Mouse (Mus musculus) induced T-regulatory cell, adult 2 months (primary cell): ENCODE data around the gene Tmem184a.

Experiments
- DNase-seq: peaks from one replicate; pipeline ENCODE4 v3.0.0-alpha.2; 2012; ENCODE audit warnings: low read depth

Tmem184a gene

DNA sequence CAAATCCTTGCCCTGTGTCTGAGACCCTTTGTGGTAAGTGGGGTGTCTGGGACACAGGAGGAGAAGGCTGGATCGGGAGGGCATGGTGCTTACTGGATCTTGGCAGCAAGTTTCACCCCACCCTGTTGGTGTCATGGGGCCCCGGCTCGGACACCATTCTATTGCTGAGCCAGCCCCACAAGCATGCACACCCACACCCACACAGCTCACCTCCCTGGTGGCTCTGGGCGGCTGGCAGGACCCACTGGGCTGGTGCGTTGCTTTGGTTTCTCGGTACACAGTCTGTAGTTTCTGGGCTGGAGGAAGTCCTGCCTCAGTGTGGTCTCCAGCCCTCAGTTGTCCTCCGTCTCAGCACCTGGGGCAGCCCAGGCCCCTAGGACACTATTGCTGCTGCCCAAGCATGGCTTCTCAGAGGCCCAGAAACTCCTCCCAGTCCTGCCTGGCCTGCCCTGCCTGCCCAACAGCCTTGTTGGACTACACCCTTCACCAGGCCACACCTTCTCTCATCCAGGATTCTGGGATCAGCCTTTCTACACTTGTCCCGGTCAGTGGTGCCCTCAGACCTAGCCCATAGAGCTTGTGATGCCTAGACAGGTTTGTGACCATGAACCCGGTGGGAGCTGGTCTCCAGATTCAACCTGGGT lies at the start of gene Tmem184a:
Tmem184a (minus strand) TSS at position 380 of the 644 bp plus-strand sequence.
- no peak for DNase-seq

DNA sequence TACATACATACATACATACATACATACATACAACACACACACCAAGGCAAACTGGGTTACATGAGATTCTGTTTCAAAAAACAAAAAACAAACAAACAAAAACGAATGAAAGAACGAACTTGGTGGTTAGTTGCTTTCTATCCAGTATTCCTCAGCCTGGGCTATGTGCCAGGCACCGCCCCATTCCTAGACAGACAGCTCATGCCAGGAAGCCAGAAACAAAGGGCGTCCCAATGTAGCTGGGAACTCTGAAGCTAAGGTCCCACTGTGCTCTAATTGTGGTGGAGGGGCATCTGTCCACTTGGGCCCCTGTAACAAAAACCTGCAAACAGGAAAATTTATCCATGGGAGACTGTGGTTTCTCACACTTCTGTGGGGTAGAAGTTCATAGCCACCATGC lies 43.0 kb upstream of the Tmem184a start:
- no peak for DNase-seq

DNA sequence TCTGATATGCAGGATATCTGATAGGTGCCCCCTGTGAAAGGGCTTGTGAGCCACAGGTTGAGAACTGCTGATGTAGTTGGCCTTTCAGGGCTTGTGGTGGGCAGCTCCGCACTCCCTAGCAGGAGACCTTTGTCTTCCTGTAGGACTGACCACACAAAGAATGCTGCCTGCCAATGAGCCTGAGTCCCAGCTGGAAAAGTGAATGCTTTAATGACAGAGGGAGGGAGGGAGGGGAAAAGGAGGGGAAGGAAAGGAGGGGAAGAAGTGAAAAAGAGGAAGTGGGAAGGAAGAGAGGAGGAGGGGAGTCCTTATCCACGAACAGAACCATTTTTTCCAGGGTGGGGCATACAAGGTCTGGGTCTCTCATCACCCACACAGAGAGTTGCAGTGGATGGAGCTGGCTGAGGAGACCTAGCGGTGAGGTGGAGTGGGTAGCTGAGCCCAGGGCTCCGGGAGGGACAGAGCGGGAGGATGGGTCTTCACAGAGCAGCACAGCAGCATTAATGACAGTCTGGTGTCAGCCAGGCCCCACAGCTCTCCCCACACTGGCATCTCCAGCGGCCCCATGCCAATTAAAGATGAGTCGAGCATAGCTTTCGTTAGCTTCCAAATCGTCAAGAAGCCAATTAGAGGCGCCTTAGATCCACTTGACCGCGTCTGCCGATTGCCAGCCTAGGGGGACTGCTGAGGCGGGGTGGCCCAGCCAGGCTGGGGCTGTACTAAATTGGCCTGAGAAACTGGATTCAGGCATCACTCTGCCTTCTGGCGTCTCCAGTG lies 40.8 kb upstream of the Tmem184a start:
- DNase-seq = no peak

DNA sequence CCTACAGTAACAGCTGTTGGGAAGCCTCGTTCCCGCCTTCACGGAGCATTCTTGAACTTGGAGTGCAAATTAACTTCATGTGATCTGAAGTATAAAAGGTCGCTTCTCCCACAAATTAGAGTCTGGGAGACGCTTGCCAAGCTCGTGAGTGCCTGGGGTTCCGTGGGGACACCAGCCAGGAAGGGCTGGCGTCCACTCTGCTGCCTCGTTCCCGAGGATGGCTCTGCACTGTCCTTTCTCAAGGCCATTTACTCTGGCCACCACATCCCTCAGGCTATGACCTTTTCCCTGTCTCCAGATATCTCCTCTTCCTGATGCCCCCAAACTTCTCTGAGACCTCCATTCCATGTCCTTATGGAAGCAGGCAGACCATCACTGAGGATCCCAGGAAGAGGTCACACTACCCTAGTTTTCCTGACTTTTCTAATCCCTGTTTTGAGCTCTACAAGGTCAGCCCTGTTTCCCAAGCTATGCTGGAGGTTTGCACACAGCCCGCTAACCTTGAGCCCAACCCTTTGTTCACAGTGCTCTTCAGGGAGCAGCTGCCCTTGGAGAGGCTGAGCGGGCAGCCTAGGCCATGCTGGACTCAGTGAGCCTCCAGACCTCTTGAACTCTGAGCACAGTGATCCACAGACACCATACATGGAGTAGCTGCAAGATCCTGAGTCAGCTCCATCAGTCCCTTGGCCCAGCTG lies 30.1 kb upstream of the Tmem184a start:
- no peak for DNase-seq

DNA sequence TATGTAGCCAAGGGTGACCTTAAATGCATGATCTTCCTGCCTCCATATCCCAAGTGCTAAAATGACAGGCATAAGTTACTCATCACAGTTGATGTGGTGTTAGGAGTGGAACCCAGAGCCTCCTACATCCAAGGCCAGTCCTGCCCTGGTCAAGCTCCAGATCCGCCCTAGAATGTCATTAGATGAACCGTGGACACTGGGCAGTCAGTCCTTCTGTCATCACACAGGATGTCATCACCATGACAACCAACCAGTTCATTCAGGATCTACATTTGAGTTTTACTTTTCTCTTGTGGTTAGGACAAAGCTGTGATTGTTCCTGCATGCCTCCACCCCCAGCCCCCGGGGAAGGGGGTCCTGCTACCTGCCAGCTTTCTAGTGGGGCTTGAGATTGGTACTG lies 19.4 kb upstream of the Tmem184a start:
- DNase-seq = peak; percentile 23

DNA sequence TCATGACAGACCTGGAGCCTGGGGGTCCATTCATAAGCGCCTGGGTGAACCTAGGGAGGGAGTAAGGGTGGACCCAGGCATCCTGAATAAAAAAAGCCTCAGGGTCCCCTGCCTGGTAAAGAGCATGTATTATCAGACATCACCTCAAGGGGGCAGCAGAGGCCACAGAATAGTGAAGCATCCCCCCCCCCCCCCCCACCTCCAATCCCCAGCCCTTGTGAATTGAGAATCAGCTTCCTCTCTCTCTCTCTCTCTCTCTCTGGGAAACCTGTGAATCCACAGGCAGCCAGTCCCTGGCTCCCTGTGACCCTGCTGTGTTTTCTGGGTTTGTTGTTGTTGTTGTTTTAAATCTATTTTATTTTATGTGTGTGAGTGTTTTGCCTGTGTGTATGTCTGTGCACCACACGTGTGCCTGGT lies 18.8 kb upstream of the Tmem184a start:
- DNase-seq = peak; percentile 83

DNA sequence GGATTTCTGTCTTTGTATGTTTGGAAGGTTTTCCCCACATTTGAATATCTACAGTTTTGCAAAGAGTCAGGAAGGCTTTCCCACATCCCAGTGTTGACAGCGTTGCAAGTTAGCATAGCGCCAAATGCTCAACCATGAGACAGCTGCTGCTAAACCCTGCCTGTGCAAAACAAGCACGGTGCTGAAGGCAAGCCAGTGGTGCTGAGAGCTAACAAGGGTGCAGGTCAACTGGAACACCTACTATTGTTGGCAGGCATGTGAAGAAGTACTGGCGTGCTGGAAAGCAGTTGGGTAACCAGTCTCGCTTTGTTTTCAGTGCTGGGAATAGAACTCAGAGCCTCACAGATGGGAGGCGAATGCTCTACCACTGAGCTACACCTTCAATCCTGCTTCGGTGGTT lies 16.0 kb upstream of the Tmem184a start:
- DNase-seq = no peak

DNA sequence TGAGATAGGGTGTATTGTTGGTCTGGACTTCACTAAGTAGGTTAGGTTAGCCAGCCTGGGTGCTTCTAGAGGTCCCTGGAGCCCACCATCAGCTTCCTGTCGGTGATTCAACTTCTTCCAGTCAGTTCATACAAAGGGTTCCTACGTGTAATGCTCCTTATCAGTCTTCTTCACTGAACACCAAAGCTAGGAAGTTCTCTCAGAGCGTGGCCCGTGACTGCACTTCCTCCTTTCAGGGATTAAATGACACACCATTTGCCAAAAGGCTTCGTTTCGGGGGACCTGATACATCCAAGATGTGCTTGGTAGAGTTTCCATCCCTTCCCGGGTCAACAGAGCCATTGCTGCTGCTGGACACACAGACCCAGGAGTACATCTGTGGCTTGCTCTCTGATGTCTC lies 12.4 kb upstream of the Tmem184a start:
- no peak for DNase-seq

DNA sequence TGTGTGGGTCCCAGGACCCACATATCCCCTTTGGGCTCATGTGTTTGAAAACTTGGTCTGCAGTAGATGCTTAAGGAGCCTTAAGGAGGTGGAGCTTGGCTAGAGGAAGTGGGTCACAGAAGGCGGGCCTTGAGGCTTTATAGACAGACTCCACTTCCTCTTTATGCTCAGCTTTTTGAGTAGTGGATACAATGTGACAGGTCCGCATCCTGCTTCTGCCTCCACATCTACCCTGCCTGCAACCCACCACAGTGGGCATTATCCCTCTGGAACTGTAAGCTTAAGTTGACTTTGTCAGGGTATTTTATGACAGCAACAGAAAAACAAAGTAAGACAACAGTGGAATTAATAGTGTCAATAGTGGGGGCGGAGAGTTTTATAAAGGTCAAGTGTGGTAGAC lies 11.0 kb upstream of the Tmem184a start:
- peak; percentile 75 for DNase-seq

DNA sequence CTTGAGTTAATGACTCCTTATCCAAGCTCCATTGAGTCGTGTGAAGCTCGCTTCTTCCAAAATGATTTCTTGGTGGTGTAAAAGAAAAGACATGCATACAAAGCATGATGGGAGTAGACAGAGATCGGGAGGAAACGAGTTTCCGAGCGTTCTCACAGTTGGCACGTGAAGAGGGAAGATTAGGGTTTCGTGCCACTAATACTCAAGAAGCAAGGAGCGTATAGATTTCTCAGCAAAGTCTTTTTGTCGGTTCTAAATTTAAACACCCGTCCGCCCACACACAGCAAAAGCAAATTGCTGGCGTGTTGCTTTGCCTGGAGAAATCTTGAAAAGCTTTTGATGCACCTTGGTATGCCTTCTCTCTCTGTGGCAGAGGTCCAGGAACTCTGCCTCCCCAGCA lies 9.7 kb upstream of the Tmem184a start:
- no peak for DNase-seq

DNA sequence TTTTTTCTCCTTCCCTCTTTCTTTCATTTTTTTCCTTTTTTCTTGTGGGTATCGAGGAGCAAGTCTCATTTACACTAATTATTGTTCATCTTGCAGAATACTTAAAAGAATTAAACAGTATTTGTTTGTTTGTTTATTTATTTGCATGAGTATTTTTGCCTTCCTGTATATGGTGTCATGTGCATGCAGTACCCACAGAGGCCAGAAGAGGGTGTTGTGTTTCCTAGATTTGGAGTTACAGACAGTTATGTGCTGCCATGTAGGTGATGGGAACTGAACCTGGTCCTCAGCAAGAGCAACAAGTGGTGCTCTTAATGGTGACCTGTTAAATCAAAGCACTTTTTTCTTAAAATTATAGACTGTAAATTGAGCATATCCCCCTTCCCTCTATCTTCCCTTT lies 7.9 kb upstream of the Tmem184a start:
- DNase-seq = peak; percentile 72

DNA sequence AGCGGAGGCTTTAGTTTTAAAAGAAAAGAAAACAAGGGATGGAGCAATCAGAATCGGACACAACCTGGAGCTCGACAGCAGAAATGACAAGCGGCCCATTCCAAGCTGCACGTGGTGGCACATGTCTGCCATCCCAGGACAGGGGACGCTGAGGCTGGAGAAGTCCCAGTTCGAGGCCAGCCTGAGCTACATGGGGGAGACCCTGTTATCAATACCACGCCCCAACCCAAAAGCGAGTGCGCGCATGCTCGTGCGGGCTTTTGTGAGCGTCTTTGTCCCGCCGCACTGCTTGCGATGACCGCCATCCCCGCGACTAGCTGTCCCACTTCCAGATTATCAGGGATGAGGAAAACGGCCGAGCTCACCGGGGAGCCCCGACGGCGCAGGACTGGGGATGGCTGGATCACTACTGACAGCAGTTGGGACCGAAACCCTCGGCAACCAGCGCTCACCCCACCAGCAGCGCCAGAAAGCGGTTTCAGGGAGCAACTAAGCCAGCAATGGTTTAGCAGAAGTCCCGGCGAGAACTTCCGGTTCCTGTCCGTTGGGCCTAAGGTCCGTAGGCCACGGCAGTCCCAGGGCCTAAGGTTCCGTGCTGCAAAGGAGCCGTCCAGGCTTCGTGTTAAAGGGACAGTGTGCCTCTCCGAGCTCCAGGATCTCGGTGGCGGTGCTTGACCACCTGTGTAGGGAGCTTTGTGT lies 6.8 kb upstream of the Tmem184a start, which contains the start of the genes Gm26938 and Psmg3:
Gm26938 (minus strand) TSS at position 51 of the 699 bp plus-strand sequence.
Psmg3 (minus strand) TSS at position 529 of the 699 bp plus-strand sequence.
- peak; percentile 92 for DNase-seq

DNA sequence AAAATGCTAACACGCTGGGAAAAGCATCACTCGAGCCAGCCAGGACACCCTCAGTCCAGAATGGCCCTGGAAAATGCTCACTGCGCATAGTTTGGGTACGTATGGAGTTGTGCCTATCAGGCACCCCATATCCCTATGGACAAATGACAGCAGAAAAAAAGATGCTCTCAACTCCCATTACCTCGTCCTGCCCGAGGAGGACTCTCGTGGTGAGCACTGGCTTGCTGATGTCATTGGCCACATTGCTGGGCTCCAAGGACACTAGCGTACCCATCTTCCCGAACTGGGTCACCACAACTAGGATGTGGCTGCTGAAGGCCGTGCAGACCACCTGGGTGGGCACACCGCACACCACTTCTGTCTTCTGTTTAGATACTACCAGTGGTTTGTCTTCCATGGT lies 6.2 kb upstream of the Tmem184a start:
- no peak for DNase-seq

DNA sequence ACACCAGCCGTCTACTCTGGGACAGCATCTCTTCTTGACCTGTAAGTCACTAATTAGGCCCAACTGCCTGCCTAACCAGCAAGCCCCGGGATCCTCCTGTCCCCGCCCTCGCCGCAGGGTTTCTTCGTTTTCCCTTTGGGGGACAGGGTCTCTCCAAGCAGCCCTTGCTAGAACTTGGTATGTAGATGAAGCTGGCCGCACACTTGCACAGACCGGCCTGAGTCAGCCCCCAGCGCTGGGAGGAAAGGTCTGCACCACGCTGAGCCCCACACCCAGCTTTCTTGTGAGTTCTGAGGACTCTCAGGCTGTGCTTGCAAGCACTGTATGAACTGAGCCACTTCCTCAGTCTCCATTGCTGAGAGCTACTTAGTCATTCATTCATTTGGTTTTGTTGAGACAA lies 4.8 kb upstream of the Tmem184a start:
- DNase-seq = no peak

DNA sequence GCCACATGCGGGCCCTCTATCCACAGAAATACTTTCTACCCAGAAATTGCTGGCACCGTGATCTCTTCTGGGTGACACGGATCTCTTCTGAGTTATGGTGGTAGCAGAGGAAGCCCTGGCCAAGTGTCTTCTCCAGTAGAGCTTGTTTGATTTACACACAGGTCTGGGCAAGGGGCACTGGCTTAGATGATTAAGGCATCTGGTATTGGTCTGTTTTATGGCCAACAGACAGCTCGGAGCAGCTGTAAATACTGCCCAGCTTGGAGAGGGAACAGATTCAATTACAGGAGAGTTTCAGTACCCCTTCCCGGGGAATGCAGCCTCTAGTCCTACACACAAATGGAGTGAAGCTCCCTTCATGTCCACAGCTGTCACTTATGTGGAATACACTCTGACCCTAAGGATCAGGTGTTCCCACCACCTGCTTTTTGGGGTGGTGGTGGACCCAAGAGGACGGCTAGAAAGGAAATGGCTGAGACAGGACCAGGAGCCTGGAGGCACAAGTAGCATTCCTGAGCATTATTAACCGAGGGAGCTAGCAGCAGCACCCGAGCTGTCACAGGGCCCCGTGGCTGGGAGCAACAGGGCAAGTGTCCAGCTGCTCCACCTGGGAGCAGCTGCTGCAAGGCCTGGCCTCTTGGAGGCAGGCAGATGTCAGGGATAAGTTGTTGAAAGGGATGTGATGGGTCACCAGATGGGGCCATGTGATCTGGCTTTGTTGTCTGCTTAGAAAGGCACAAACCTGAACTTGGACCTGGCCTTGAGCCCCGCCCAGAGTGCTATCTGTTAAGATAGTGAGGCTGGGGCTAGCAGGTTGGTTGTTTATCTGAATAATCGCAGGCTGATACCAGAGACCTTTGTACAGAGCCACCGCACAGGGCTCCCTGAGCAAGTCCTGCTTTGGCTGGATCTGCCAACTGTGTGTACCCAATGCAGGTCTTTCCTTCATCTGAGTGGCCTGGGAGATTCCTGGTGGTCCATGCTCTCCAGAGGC lies 2.0 kb upstream of the Tmem184a start:
- DNase-seq = no peak

DNA sequence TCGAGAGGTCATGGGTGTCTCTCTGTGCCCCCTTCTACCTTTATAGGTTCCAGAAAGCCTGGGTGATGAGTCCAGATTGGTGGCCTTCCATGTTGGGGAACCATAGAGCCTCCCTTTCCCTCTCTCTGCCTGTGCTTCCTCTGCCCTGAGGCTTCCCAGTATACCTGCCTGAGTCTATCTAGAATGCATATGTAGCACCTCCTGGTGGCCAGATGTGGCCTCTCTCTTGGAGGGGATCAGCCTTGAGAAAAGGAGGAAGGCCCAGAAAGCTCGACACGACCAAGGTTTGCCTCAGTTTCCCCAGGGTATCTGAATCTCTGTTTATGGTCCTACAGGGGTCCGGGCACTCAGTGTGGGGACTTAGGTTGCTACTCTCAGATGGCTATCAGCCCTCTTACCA lies 916 bp downstream of the Tmem184a start:
- peak; percentile 61 for DNase-seq

DNA sequence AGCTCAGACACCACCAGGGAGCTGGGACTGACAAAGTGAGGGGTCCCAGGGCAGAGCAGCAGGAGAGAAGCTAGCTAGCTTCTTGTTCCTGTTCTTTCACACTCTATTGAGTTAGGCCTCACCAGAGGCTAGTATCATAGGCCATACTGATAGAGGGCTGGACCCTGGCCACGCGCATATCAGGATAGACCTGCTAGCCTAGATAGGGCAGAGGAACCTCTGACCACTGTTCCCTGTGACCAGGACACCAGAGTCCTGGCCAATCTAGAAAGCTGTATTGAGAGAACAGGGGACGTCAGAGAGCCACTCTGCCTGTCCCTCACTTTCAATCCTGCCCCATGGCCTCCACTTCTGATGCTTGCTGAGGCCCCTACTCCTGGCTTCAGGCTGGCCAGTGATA lies 1.7 kb downstream of the Tmem184a start:
- DNase-seq = no peak

DNA sequence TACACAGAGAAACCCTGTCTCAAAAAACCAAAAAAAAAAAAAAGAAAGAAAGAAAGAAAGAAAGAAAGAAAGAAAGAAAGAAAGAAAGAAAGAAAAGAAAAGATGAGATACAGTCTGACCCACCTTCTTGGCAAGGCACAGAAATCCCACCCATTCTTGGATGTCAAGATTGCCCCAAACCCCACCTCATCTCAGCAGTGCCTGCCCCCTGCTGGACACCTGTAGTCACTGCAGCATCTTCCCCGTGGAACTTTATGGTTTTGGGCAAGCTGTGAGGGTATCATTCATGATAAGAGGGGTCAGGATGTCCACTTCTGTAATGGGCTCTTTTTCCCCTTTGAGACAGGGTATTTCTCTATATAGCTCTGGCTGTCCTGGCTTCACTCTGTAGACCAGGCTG lies 2.4 kb downstream of the Tmem184a start:
- peak; percentile 68 for DNase-seq

DNA sequence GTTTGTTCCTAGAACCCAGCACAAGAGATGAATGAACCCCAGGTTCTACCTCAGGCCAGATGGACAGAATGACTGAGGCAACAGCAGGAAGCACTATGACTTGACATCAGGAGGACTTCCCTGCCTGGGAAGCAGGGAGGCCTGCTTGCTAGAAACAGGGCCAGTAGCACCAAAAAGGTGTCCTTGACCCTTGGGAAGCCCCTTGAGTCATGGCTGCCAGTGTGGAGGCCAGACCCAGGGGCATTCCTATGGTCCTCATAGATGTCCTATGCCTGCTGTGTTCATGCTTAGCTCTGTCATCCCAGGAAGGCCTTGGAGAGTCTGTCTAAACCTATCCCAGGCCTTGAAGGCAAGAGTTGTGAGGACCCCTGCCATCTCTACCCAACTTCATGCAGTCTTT lies 3.3 kb downstream of the Tmem184a start:
- DNase-seq = no peak

DNA sequence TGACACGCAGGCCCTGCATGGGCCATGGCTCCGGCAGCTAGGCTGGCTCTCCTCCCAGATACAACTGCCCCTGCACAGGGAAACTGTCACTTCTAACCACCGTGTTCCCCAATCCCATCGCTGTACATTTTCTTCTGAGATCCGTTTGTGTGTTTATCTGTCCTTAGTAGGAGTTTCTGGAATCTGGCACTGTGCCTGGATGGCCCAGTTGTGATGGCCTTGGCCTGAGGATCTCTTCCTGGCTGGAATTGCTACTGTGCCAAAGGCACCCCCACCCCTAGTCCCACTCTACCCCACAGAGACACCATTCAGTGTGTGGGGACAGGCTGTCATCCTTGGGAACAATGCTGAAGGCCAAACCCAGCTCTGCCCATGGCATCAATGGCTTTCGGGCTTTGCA lies 3.8 kb downstream of the Tmem184a start:
- DNase-seq = no peak

DNA sequence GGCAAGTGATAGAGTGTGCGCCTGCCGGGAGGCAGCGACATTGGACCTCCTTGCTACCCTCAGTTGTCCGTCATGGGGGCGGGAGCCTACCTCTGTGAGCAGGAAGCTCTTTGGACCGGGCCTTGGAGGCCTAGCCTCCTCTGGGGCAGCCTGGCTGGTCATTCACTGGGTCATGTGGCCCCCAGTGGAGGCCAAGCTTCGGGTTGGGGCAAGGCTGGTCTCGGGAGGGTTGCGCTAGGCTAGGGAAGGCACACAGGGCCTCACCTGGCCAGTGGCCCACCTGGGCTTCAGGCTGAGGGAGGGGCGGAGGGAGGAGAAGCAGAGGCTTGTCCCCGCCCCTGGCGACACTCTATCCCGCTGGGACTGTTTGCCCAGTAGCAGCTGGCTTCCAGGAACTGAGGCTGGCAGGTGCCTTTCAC lies 5.7 kb downstream of the Tmem184a start:
- DNase-seq = no peak
